Comparison of ENCODE assay signal across 26 mouse cellular contexts in genomic region chr13:113735611-113736285, GRCm38 (mm10). TPM values are rescaled to one million over a fixed set of nuclear protein-coding genes. Genes with fewer than 3 reads are reported as not detected.
DNase-seq lines count a peak whose midpoint lies in the region; ATAC-seq and TF ChIP-seq lines count a peak whose summit lies in the region.
"Had no signal": no experiment of that assay in that cellular context is flagged by ENCODE, and none has a peak within 500 bp of the region (broad histone marks: within the 10 kb centered on the region; RNA-seq: fewer than 3 reads in every experiment).

No protein-coding gene starts in this region.

- TF ChIP-seq POLR2A in ES-Bruce4 (IDR thresholded peaks at IDR 0.05; ENCODE audit: insufficient read depth, low read length), result no peak

- H3K27me3 ChIP-seq in ES-Bruce4 (ENCODE audit: control insufficient read depth, insufficient read depth, low read length, poor library complexity, severe bottlenecking), result no peaks in the 10 kb centered on the region
- no peaks in the 10 kb centered on the region for H3K27me3 ChIP-seq in midbrain, embryonic 15.5 days (replicated peaks)
- H3K27me3 ChIP-seq: CH12.LX; liver, embryonic 15.5 days; lung, embryonic 15.5 days had no signal

- peak overlapping the region; percentile 78 for H3K27ac ChIP-seq in ES-Bruce4 (ENCODE audit: insufficient read depth, low read length)
- peak overlapping the region; percentile 83; the same call in 1 of the 2 replicates for H3K27ac ChIP-seq in midbrain, embryonic 15.5 days
- H3K27ac ChIP-seq: heart, embryonic 10.5 days; kidney, postnatal 0 days; limb, embryonic 10.5 days; liver, embryonic 15.5 days; lung, embryonic 15.5 days; macrophage; neural tube, embryonic 13.5 days had no signal

- H3K9ac ChIP-seq in ES-Bruce4 (ENCODE audit: low read depth, poor library complexity, severe bottlenecking), result peak overlapping the region; percentile 9
- no peak overlapping the region for H3K9ac ChIP-seq in midbrain, embryonic 15.5 days
- H3K9ac ChIP-seq: liver, embryonic 15.5 days; lung, embryonic 15.5 days; neural tube, embryonic 13.5 days had no signal

- WGBS in midbrain, embryonic 15.5 days, result 43% methylated on average over 18 of the region's 18 CpGs

- peaks cover 5% of the 10 kb centered on the region; the same call in 1 of the 2 replicates for H3K9me3 ChIP-seq in ES-Bruce4 (replicated peaks; ENCODE audit: control insufficient read depth, insufficient read depth, low read length, poor library complexity, severe bottlenecking)
- H3K9me3 ChIP-seq in midbrain, embryonic 15.5 days, result no peaks in the 10 kb centered on the region
- H3K9me3 ChIP-seq: heart, embryonic 10.5 days; limb, embryonic 10.5 days; liver, embryonic 15.5 days; lung, embryonic 15.5 days; neural tube, embryonic 13.5 days had no signal

- ATAC-seq in midbrain, embryonic 15.5 days (replicated peaks), result no peak
- ATAC-seq: inflammation-experienced regulatory T-cells, adult 6 months had no signal

- TF ChIP-seq EP300 in ES-Bruce4 (IDR thresholded peaks at IDR 0.05; ENCODE audit: insufficient read depth, low read depth, low read length), result 0 out of 2 replicates have a peak, but pooled peaks have one; percentile 5

- TF ChIP-seq CTCF in ES-Bruce4 (IDR thresholded peaks at IDR 0.05; ENCODE audit: low read depth, low read length), result no peak

- no peaks in the 10 kb centered on the region for H3K36me3 ChIP-seq in ES-Bruce4 (ENCODE audit: control insufficient read depth, insufficient read depth, low read length, poor library complexity, severe bottlenecking)
- no peaks in the 10 kb centered on the region for H3K36me3 ChIP-seq in midbrain, embryonic 15.5 days (replicated peaks)
- H3K36me3 ChIP-seq: heart, embryonic 10.5 days; limb, embryonic 10.5 days; liver, embryonic 15.5 days; lung, embryonic 15.5 days; neural tube, embryonic 13.5 days had no signal

- peak overlapping the region; percentile 6; the same call in 1 of the 2 replicates for H3K4me3 ChIP-seq in ES-Bruce4 (ENCODE audit: low read depth, low read length)
- H3K4me3 ChIP-seq in midbrain, embryonic 15.5 days, result no peak overlapping the region
- H3K4me3 ChIP-seq: heart, embryonic 10.5 days; limb, embryonic 10.5 days; liver, embryonic 15.5 days; lung, embryonic 15.5 days; myocyte; neural tube, embryonic 13.5 days had no signal

- H3K4me1 ChIP-seq in ES-Bruce4 (ENCODE audit: control insufficient read depth, insufficient read depth, low read length), result peaks cover 4% of the 10 kb centered on the region
- H3K4me1 ChIP-seq in midbrain, embryonic 15.5 days, result peaks cover 26% of the 10 kb centered on the region
- H3K4me1 ChIP-seq: liver, embryonic 15.5 days had no signal

- DNase-seq in heart, adult 11 months, result peak; percentile 50
- no peak for DNase-seq in heart, adult 8-10 months (ENCODE audit: low spot score)
- peak; percentile 60 for DNase-seq in R1 (ENCODE audit: low read depth, low spot score)
- no peak for DNase-seq in lung, postnatal 14 days
- no peak for DNase-seq in right cerebral cortex, postnatal 25 days
- DNase-seq: adrenal gland, postnatal 36 days; B cell, adult 2 months; cerebellum, adult 9-10 months; gastrocnemius, postnatal 36 days; heart, postnatal 4 days; kidney, adult 2 months; liver; thymus, adult 18-20 months; thymus, postnatal 36 days had no signal

- no peak overlapping the region for H3K4me2 ChIP-seq in midbrain, embryonic 15.5 days
- H3K4me2 ChIP-seq: liver, embryonic 15.5 days; lung, embryonic 15.5 days; neural tube, embryonic 13.5 days had no signal

RNA-seq across cellular contexts. Expression of gene Arl15, which starts 58.6 kb away (rescaled TPM):
- total RNA-seq in heart, adult 8-10 months (2022), result 1 to 10 TPM; 7.1 to 8.2 (median 8.0) TPM
- polyA plus RNA-seq in ES-Bruce4 (2011; ENCODE audit: insufficient read depth, insufficient read length, low read depth, missing spikeins), result 53.3 and 57.0 TPM in 2 replicates
- polyA plus RNA-seq in midbrain, embryonic 15.5 days (2015; fragmentation: Nextera tagmentation; extraction: Ambion mirVana), result 15.3 and 18.5 TPM in 2 replicates

Comparison
In these comparisons a context has a peak if more than half of its experiments do, and no peak if none do; other contexts are left out.
1. DNase-seq: peak in heart, adult 11 months (single experiment) and R1 (single experiment); none in heart, adult 8-10 months (single experiment), lung, postnatal 14 days (single experiment) and right cerebral cortex, postnatal 25 days (single experiment).